Mouse (Mus musculus) bone marrow macrophage, adult 2 months (primary cell): ENCODE data around the gene Wdfy3. TPM values are rescaled to one million over a fixed set of nuclear protein-coding genes. Genes with fewer than 3 reads are reported as not detected.
A peak's percentile ranks its signal among the peaks of the same experiment; 100 is the strongest.

Source experiments
- H3K27ac ChIP-seq: 2 replicates; pipeline ENCODE4 v1.5.1; 2012; ENCODE audit warnings: low read depth, low read length; ENCODE audit not compliant: insufficient read depth
- H3K4me1 ChIP-seq: 2 replicates; pipeline ENCODE4 v1.6.1; 2012; ENCODE audit warnings: low read length; ENCODE audit not compliant: control insufficient read depth, insufficient read depth
- H3K4me3 ChIP-seq: 2 replicates; pipeline ENCODE4 v1.5.1; 2012; ENCODE audit warnings: mild to moderate bottlenecking, low read length, moderate library complexity; ENCODE audit not compliant: insufficient read depth
- CTCF ChIP-seq: IDR thresholded peaks from 2 replicates; pipeline ENCODE4 v1.5.1; 2012; ENCODE audit warnings: low read depth, mild to moderate bottlenecking, low read length, moderate library complexity
- POLR2A ChIP-seq: IDR thresholded peaks from 2 replicates; pipeline ENCODE4 v1.6.1; 2012; ENCODE audit warnings: mild to moderate bottlenecking, low read depth, low read length, borderline replicate concordance
- polyA plus RNA-seq: library from polyadenylated mRNA; stranded (reverse); fragments of >200 nt; gene quantifications from 2 replicates; pipeline ENCODE4 v1.2.4, GENCODE M21; 2012; ENCODE audit not compliant: missing spikeins, insufficient read depth, insufficient read length

Gene Wdfy3
- polyA plus RNA-seq, 1 experiment, result 43.0 TPM

GRCm38 (mm10) chr5:101785921-101786614 is 283.7 kb downstream of the Wdfy3 start:
- peak overlapping the region; percentile 5; the same call in 1 of the 2 replicates for H3K27ac ChIP-seq
- peaks cover 17% of the 10 kb centered on the region for H3K4me1 ChIP-seq
- H3K4me3 ChIP-seq, result no peak overlapping the region
- no peak for TF ChIP-seq CTCF
- TF ChIP-seq POLR2A, result no peak

GRCm38 (mm10) chr5:101784787-101785186 is 284.9 kb downstream of the Wdfy3 start:
- H3K4me3 ChIP-seq, result no peak overlapping the region
- TF ChIP-seq POLR2A, result no peak
- no peak for TF ChIP-seq CTCF
- peaks cover 19% of the 10 kb centered on the region for H3K4me1 ChIP-seq
- no peak overlapping the region for H3K27ac ChIP-seq

GRCm38 (mm10) chr5:101784328-101784727 is 285.4 kb downstream of the Wdfy3 start:
- Histone ChIP-seq H3K4me1 (peaks cover 19% of the 10 kb centered on the region), H3K27ac (no peak overlapping the region), H3K4me3 (no peak overlapping the region)
- TF ChIP-seq CTCF (no peak), POLR2A (no peak)
